Mouse (Mus musculus): ENCODE measurements around the gene E030025P04Rik.

The E030025P04Rik gene

GRCm38 (mm10) chr11:109144236-109144635 is at the start of gene E030025P04Rik:
Gene E030025P04Rik (minus strand): TSS chr11:109144369.
- DNase-seq, result peak; percentile 59

GRCm38 (mm10) chr11:109192673-109193557 is 48.7 kb upstream of the E030025P04Rik start:
- peak; percentile 90 for DNase-seq

- no peak for DNase-seq
Measured at GRCm38 (mm10) chr11:109188235-109188634, 44.1 kb upstream of the E030025P04Rik start.

- no peak for DNase-seq
Measured at GRCm38 (mm10) chr11:109187631-109188184, 43.5 kb upstream of the E030025P04Rik start.

- no peak for DNase-seq
Measured at GRCm38 (mm10) chr11:109181118-109181517, 36.9 kb upstream of the E030025P04Rik start.

- peak; percentile 78 for DNase-seq
Measured at GRCm38 (mm10) chr11:109180290-109180689, 36.1 kb upstream of the E030025P04Rik start.

- peak; percentile 73 for DNase-seq
Measured at GRCm38 (mm10) chr11:109178788-109179518, 34.8 kb upstream of the E030025P04Rik start.

- peak; percentile 90 for DNase-seq
Measured at GRCm38 (mm10) chr11:109175376-109175969, 31.3 kb upstream of the E030025P04Rik start.

- DNase-seq, result no peak
Measured at GRCm38 (mm10) chr11:109172224-109172623, 28.1 kb upstream of the E030025P04Rik start.

GRCm38 (mm10) chr11:109170771-109171170 is 26.6 kb upstream of the E030025P04Rik start:
- DNase-seq, result no peak

- no peak for DNase-seq
Measured at GRCm38 (mm10) chr11:109157694-109158093, 13.5 kb upstream of the E030025P04Rik start.

GRCm38 (mm10) chr11:109144890-109145341 is 747 bp upstream of the E030025P04Rik start:
- DNase-seq, result no peak

- peak; percentile 83 for DNase-seq
Measured at GRCm38 (mm10) chr11:109126482-109126881, 17.7 kb downstream of the E030025P04Rik start.

GRCm38 (mm10) chr11:109125451-109125850 is 18.7 kb downstream of the E030025P04Rik start:
- peak; percentile 80 for DNase-seq

GRCm38 (mm10) chr11:109124284-109124683 is 19.9 kb downstream of the E030025P04Rik start:
- DNase-seq, result peak; percentile 23

GRCm38 (mm10) chr11:109109826-109110346 is 34.3 kb downstream of the E030025P04Rik start:
- no peak for DNase-seq

- DNase-seq, result no peak
Measured at GRCm38 (mm10) chr11:109109056-109109455, 35.1 kb downstream of the E030025P04Rik start.

- DNase-seq, result no peak
Measured at GRCm38 (mm10) chr11:109107518-109108205, 36.5 kb downstream of the E030025P04Rik start.

GRCm38 (mm10) chr11:109106751-109107150 is 37.4 kb downstream of the E030025P04Rik start:
- no peak for DNase-seq

- DNase-seq, result no peak
Measured at GRCm38 (mm10) chr11:109106181-109106580, 38.0 kb downstream of the E030025P04Rik start.

GRCm38 (mm10) chr11:109103386-109103785 is 40.8 kb downstream of the E030025P04Rik start:
- no peak for DNase-seq

- no peak for DNase-seq
Measured at GRCm38 (mm10) chr11:109102646-109103045, 41.5 kb downstream of the E030025P04Rik start.
